Mouse (Mus musculus) right cerebral cortex, postnatal 14 days (tissue): ENCODE data around the gene Tead1.

Experiments used
- DNase-seq: peaks from one replicate; pipeline ENCODE4 v3.0.0; 2022

The Tead1 gene

GRCm38 (mm10) chr7:112825339-112825781 lies 146.2 kb downstream of the Tead1 start:
- no peak for DNase-seq

- peak; percentile 53 for DNase-seq
Observed at GRCm38 (mm10) chr7:112826114-112826911, 147.2 kb downstream of the Tead1 start.

GRCm38 (mm10) chr7:112828016-112828695 lies 149.0 kb downstream of the Tead1 start:
- DNase-seq, result no peak

DNA sequence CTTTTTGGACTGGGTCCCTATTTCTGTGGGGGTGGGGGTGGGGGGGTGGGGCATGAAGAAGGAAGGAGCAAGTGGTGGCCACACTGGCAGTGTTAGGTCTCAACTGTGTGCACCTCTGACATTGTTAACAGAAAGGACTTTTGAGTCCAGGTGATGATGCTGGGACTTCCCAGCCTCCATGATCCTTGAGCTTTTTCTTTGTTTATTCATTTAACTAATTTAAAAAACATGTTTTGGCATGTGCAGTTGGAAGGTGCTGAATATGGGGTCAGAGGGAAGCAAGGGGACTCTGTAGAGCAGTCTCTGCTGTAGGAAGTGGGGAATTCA lies 149.5 kb downstream of the Tead1 start:
- DNase-seq, result no peak

DNA sequence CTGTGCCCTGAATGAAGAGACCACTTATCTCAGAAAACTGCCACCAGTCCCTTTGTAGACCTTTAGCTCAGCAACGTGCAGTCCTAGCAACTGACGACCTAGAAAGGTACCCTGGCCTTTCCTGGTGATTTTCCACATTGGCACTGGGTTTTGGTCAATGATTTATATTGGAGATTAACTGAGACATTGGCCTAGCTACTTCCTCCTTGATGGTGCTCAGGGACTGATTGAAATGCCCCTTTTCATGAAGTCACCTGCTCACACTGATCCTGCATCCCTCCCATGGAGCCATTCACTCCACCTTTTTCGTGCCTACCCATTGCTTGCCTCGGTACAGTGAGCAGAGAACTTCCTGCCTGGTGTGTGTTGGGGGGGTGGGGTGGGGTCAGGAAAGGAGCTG lies 151.8 kb downstream of the Tead1 start:
- no peak for DNase-seq

DNA sequence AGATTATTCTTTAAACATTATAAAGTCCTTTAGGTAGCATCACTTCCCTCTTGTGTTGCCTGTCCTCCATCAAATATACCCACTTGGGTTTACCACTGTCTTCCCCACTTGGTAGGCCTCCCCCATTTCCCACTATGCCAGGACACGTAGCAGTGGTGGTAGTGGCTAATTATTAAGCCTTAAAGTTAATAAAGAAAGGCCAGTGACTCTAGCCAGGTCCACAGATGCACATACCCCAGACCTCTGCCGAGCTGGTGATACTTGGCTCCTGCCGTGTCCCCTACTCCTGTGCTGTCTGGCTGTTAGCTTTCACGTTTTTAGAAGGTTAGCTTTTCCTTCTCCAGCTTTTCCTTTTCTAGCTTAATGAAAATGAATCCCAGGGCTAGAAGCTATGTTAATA lies 152.3 kb downstream of the Tead1 start:
- DNase-seq, result no peak

DNA sequence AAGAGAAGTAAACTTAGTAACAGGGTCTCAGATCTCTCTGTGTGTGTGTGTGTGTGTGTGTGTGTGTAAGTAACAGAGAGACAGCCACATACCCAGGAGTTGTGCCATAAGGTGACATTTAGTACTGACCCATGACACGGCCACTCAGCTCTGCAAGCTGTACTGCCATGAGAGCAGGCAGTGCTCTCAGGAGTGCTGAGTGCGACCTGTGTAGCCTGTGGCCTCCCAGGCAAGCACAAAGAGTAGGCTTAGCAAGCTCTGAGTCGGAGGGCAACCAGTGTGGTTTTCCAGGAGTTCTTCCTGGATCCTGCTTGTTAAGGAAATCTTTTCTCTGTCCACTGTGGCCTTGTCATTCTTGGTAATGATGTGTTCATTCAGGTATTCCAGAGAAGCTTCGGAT lies 154.0 kb downstream of the Tead1 start:
- no peak for DNase-seq

GRCm38 (mm10) chr7:112836076-112836475 lies 157.0 kb downstream of the Tead1 start:
- DNase-seq, result no peak

DNA sequence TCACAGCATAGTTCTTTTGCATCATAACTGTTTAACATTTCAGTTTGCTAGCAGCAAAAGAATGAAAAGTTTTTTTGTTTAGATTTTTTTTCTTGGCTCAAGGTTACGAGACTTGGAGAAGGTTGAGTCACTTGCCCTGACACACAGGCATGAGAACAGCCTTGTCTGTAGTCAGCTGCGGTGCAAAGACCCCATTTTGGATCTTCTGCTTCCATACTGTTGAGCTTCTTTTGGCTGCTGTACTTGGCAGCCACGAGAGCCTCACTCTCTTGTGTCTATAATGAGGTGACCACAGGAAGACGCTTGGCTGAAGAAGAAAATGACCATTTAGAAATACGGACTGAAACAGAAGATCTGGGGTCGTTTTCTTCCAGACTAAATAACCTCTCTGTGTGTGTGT lies 159.0 kb downstream of the Tead1 start:
- no peak for DNase-seq

DNA sequence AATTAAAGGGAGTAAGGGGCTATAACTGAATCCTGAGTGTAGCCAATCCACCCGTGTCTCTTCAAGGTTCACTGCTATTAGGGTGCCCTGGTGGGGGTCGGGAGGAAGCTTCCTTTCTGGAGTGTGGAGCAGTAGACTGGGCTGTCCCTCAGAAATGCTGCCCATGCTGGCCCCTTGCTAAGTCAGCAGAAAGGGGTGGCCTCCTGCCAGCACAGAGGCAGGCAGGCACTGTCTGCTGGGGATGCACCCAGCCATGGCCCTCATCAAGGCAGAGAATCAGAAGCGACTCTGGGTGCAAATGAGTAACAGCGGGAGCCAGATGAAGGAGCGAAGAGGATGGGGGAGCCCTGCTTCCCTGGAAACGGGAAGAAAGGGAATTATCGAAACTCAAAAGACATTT lies 161.2 kb downstream of the Tead1 start:
- no peak for DNase-seq

DNA sequence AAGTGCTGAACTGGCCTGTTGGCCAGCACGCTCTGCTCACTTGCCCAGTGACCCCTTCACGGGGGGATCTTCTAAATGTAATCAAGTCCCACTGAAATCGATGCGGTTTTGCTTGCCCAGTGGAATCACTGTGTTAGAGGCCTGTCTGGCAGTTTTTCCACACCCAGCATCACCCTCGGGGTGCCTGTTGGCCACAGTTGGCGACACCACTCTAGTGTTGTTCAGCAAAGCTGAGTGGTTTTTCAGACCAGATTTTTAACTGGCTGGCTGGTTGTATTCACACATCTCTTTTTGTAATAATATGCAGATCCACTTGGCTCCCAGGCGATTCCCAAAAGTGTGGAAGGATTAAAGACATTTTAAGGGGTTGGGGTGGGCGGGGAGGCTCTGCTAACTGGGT lies 161.8 kb downstream of the Tead1 start:
- DNase-seq, result no peak

GRCm38 (mm10) chr7:112841484-112841883 lies 162.4 kb downstream of the Tead1 start:
- no peak for DNase-seq

GRCm38 (mm10) chr7:112841886-112842285 lies 162.8 kb downstream of the Tead1 start:
- DNase-seq, result no peak

- no peak for DNase-seq
Observed at GRCm38 (mm10) chr7:112851281-112851744, 172.2 kb downstream of the Tead1 start.

- no peak for DNase-seq
Observed at GRCm38 (mm10) chr7:112852149-112852839, 173.2 kb downstream of the Tead1 start.

DNA sequence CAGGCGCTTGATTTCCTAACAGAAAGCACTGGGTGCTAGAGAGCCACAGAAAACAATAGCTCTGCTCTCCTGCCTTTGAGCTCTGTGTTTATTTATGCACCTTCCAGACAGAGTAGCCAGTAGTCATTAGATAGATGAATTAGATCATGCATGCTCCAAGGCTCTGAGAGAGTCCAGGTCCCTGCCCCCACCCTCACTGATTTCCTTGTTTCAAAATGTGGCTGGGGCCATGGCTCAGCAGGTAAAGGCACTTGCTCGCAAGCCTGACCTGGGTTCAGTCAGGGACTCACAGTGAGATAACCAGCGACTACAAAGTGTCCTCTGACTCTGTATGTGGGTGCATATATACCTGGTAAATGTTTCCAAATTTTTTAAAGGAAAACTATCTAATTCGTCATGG lies 174.7 kb downstream of the Tead1 start:
- no peak for DNase-seq

DNA sequence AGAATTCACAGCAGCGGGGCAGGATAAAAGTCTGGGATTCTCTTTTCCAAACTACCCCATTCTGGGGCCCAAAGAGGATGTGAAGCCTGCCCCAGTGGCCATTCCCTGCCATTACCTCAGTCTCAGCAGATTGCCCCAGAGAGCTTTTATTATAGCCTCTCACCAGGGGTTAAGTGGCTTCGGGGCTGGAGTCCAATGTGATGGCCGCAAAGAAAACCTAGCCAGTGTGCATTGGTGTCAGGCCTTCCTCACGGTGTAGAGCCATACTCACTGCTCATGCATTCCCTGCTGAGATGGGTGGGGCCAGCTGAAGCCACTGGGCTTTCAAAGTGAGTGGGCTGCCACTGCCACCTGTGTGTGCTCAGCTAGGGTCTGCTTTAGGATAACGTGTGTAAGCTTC lies 175.4 kb downstream of the Tead1 start:
- no peak for DNase-seq

- no peak for DNase-seq
Observed at GRCm38 (mm10) chr7:112855419-112855818, 176.3 kb downstream of the Tead1 start.

- peak; percentile 30 for DNase-seq
Observed at GRCm38 (mm10) chr7:112856121-112856571, 177.0 kb downstream of the Tead1 start.

GRCm38 (mm10) chr7:112856583-112856982 lies 177.5 kb downstream of the Tead1 start:
- no peak for DNase-seq

- DNase-seq, result no peak
Observed at GRCm38 (mm10) chr7:112859887-112860286, 180.8 kb downstream of the Tead1 start.

GRCm38 (mm10) chr7:112862086-112862485 lies 183.0 kb downstream of the Tead1 start:
- DNase-seq, result no peak

GRCm38 (mm10) chr7:112864188-112864587 lies 185.1 kb downstream of the Tead1 start:
- no peak for DNase-seq

- DNase-seq, result peak; percentile 65
Observed at GRCm38 (mm10) chr7:112865739-112866138, 186.6 kb downstream of the Tead1 start.
